ENCODE assay signal across 14 mouse cellular contexts in genomic region chr15:67301024-67301423, GRCm38 (mm10).
"Had no signal": no experiment of that assay in that cellular context is flagged by ENCODE, and none has a peak within 500 bp of the region (broad histone marks: within the 10 kb centered on the region; RNA-seq: fewer than 3 reads in every experiment).

No protein-coding gene starts in this region.

- H3K9ac ChIP-seq: liver, embryonic 13.5 days; liver, postnatal 0 days; midbrain, embryonic 15.5 days; neural tube, embryonic 12.5 days had no signal

- H3K36me3 ChIP-seq: liver, embryonic 13.5 days; midbrain, embryonic 15.5 days; neural tube, embryonic 12.5 days had no signal

- H3K4me2 ChIP-seq: liver, embryonic 13.5 days; midbrain, embryonic 11.5 days; midbrain, embryonic 15.5 days; neural tube, embryonic 12.5 days had no signal

- DNase-seq: kidney, adult 8-10 months; liver; liver, embryonic 13.5 days; liver, postnatal 0 days; lung, postnatal 14 days; thymus, postnatal 4 days had no signal

- H3K4me3 ChIP-seq: left cerebral cortex, adult 2 months; liver, embryonic 13.5 days; megakaryocyte, embryonic 14.5 days; midbrain, embryonic 15.5 days; neural tube, embryonic 12.5 days had no signal

- H3K9me3 ChIP-seq: liver, embryonic 13.5 days; megakaryocyte, embryonic 14.5 days; midbrain, embryonic 15.5 days; neural tube, embryonic 12.5 days had no signal

- H3K4me1 ChIP-seq: liver, embryonic 13.5 days; midbrain, embryonic 15.5 days; neural tube, embryonic 12.5 days had no signal

- ATAC-seq: intestine, postnatal 0 days; liver, postnatal 0 days; midbrain, embryonic 15.5 days had no signal

- H3K27ac ChIP-seq: hindbrain, postnatal 0 days; left cerebral cortex, adult 2 months; liver, embryonic 13.5 days; macrophage; midbrain, embryonic 15.5 days; neural tube, embryonic 12.5 days had no signal

- H3K27me3 ChIP-seq: liver, embryonic 13.5 days; midbrain, embryonic 15.5 days; neural tube, embryonic 12.5 days had no signal
